Mouse (Mus musculus) gastrocnemius, adult 2 months (tissue): ENCODE data around the gene Efnb1. TPM values are rescaled to one million over a fixed set of nuclear protein-coding genes. Genes with fewer than 3 reads are reported as not detected.
"Not testable (repeated sequence)": the region's sequence is repeated elsewhere in the genome, so short reads cannot be mapped to it uniquely, and the experiment has no call there.

ENCODE experiments used
- DNase-seq: peaks from one replicate; pipeline ENCODE4 v3.0.0; 2022
- H3K27ac ChIP-seq: fragments of 200-600 bp; 2 replicates; pipeline ENCODE4 v1.8.1; 2022; ENCODE audit warnings: mild to moderate bottlenecking
- H3K4me3 ChIP-seq: fragments of 200-600 bp; 2 replicates; pipeline ENCODE4 v1.8.1; 2022; ENCODE audit warnings: mild to moderate bottlenecking, moderate library complexity
- CTCF ChIP-seq: fragments of 200-600 bp; IDR thresholded peaks from 2 replicates; pipeline ENCODE4 v1.8.1; 2022; ENCODE audit warnings: antibody characterized with exemption, mild to moderate bottlenecking, moderate library complexity
- intact Hi-C: fragments of 180-260 bp; cut with DNase I; formaldehyde crosslinking; loops from one replicate; pipeline ENCODE4 v1.15.1; 2025
- long read RNA-seq, 2 experiments: library from polyadenylated mRNA; stranded (forward); transcript quantifications; one replicate each; pipeline ENCODE4 v2.0.0; 2021
- total RNA-seq, 2 experiments: library from RNA; stranded (reverse); gene quantifications; 2 replicates each; pipeline ENCODE4 v1.2.3; 2021

Efnb1 gene
- total RNA-seq = 1 to 10 TPM; 5.8 to 9.8 TPM
- long read RNA-seq, experiment 1, transcript Efnb1-201 (5 exons, 3,258 nt) = major isoform, 7 of 8 reads
- long read RNA-seq, experiment 1, partial matches to known transcripts = 0 of 8 reads
- long read RNA-seq, experiment 1, other reads (novel, unspliced or antisense) = 1 of 8 reads
- long read RNA-seq, experiment 2, transcript Efnb1-201 (5 exons, 3,258 nt) = major isoform, 9 of 10 reads
- long read RNA-seq, experiment 2, partial matches to known transcripts = 0 of 10 reads
- long read RNA-seq, experiment 2, other reads (novel, unspliced or antisense) = 1 of 10 reads

GRCm38 (mm10) chrX:99135523-99136258 lies at the start of gene Efnb1:
Gene Efnb1, plus strand, starts transcription at chrX:99136130.
- H3K4me3 ChIP-seq = peak within 1 kb of the TSS; percentile 84
- no peak for TF ChIP-seq CTCF
- intact Hi-C loops = loop anchor here (1.0 to 10.0 kb wide), 5 partner anchors 62 to 387 kb away; no protein-coding TSS in a partner anchor
- DNase-seq = peak; percentile 92
- H3K27ac ChIP-seq = peak within 1 kb of the TSS; percentile 88

GRCm38 (mm10) chrX:99092704-99093103 lies 43.2 kb upstream of the Efnb1 start:
- H3K4me3 ChIP-seq = no peak overlapping the region
- no peak for TF ChIP-seq CTCF
- DNase-seq = no peak
- H3K27ac ChIP-seq = no peak overlapping the region
- intact Hi-C loops = no loop called here

DNA sequence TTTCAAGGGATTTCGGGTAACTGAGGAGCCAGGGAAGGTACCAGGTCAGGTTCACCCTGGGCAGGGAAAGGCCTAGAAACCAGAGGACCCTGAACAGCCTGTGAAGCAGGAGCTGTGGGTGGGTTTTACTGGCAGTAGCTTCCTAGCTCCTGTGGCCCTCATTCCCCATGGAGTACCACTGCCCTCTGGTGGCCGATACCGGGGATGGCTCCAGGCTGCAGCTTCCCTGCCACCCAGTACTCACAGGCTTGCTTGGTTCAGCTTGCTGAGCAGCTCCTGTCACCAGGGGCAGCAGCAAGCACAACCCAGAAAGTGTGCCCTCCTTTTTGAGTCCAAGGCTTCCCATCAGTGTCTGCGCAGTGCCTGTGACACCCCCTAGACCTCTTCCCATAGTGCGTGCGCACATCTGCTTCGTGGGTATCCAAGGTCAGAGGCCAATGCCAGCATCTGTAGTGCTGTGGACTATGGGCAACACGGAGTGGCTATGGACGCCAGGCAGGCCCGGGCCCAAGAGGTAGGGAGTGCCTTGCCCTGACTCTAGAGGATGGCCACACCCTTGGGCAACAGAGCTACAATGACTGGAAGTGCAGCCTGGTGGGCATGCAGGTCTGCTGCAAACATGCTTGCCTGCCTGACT lies 24.7 kb upstream of the Efnb1 start:
- intact Hi-C loops = loop anchor here (2.0 kb wide), 1 partner anchor 30 kb away; no protein-coding TSS in a partner anchor
- DNase-seq, H3K27ac ChIP-seq, H3K4me3 ChIP-seq: not testable (repeated sequence)

DNA sequence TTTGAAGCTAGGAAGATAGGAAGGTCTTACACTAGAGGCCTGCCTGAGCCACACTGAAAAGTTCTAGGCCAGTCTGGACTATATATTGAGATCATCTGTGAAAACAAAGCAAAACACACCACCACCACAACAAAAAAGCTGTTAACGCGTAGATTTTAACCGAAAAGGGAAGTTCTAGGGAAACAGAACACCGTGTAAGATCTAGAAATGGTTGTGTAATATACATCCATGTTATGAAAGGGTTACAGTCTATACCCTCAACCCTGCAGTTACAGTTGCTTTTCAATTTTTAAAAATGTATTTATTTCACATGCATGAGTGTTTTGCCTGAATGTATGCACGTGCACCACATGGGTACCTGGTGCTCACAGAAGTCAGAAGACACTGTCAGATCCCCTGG lies 16.4 kb upstream of the Efnb1 start:
- Histone ChIP-seq H3K27ac (no peak overlapping the region), H3K4me3 (no peak overlapping the region)
- no peak for DNase-seq
- intact Hi-C loops = no loop called here
- TF ChIP-seq CTCF = no peak

- peak; percentile 88 for TF ChIP-seq CTCF
Measured at GRCm38 (mm10) chrX:99130059-99130458, 5.9 kb upstream of the Efnb1 start.

GRCm38 (mm10) chrX:99132573-99132972 lies 3.4 kb upstream of the Efnb1 start:
- TF ChIP-seq CTCF = no peak
- Histone ChIP-seq H3K27ac (no peak overlapping the region), H3K4me3 (no peak overlapping the region)
- intact Hi-C loops = loop anchor here (5.0 to 10.0 kb wide), 4 partner anchors 182 to 1350 kb away; no protein-coding TSS in a partner anchor
- DNase-seq = no peak

More at GRCm38 (mm10) chrX:99130059-99130458, 5.9 kb upstream of the Efnb1 start:
- H3K4me3 ChIP-seq = no peak overlapping the region
- intact Hi-C loops = loop anchor here (1.0 to 10.0 kb wide), 7 partner anchors 185 to 1352 kb away; no protein-coding TSS in a partner anchor
- H3K27ac ChIP-seq = no peak overlapping the region
- peak; percentile 55 for DNase-seq

DNA sequence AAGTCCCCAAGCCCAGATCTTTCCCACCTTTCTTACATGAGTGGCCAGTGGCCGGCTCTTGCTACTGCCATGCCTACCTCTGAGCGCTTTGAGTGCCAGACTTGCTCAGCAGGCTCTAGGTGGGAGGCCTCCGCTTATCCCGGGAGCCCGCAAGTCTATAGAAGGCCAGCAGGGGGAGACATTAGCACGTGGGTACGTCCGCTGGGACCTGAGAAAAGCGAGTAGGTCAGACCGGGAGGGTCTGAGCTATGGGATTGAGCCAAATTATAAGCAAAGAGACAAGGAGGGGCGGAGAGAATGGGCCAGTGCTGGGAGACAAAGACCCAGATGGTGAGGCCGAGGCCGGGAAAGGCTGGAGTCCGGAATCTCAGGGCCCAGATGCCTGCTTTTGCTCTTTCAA lies 1.0 kb upstream of the Efnb1 start:
- DNase-seq = peak; percentile 80
- intact Hi-C loops = loop anchor here (1.0 to 10.0 kb wide), 8 partner anchors 62 to 1347 kb away; no protein-coding TSS in a partner anchor
- peak; percentile 82 for TF ChIP-seq CTCF

DNA sequence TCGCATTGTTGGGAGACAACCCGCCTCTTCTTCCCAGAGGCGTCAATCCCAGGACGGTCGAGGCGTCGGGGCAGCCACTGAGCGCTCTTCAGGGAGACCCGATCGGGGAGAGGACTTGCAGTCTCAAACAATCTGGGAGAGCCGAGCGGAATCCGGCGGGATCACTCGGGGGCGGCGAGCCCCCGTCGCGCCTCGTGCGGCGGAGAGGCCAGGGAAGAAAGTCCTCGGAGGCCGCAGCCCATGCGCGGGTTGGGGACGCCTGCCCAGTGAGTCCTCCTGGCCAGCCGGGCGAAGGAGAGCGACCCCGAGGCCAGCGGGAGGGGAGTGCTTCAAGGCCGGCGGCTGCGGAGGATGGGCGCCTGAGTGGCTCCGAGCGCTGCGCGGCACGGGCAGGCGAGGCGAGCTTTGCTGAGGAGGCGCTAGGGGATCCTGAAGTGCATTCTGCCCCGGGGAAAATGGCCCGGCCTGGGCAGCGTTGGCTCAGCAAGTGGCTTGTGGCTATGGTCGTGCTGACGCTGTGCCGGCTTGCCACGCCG lies 569 bp downstream of the Efnb1 start:
- peak; percentile 59 for DNase-seq
- H3K27ac ChIP-seq = peak overlapping the region; percentile 88

More for the DNA sequence above, 1.0 kb upstream of the Efnb1 start:
- Histone ChIP-seq H3K27ac (peak overlapping the region; percentile 88), H3K4me3 (peak overlapping the region; percentile 84)

GRCm38 (mm10) chrX:99137143-99137870 lies 1.4 kb downstream of the Efnb1 start:
- peak overlapping the region; percentile 88 for H3K27ac ChIP-seq
- H3K4me3 ChIP-seq = peak overlapping the region; percentile 84
- no peak for TF ChIP-seq CTCF
- intact Hi-C loops = loop anchor here (5.0 to 10.0 kb wide), 4 partner anchors 60 to 177 kb away; no protein-coding TSS in a partner anchor
- no peak for DNase-seq

More for the DNA sequence above, 569 bp downstream of the Efnb1 start:
- TF ChIP-seq CTCF = no peak
- peak overlapping the region; percentile 84 for H3K4me3 ChIP-seq
- intact Hi-C loops = loop anchor here (5.0 to 10.0 kb wide), 4 partner anchors 61 to 178 kb away; no protein-coding TSS in a partner anchor

DNA sequence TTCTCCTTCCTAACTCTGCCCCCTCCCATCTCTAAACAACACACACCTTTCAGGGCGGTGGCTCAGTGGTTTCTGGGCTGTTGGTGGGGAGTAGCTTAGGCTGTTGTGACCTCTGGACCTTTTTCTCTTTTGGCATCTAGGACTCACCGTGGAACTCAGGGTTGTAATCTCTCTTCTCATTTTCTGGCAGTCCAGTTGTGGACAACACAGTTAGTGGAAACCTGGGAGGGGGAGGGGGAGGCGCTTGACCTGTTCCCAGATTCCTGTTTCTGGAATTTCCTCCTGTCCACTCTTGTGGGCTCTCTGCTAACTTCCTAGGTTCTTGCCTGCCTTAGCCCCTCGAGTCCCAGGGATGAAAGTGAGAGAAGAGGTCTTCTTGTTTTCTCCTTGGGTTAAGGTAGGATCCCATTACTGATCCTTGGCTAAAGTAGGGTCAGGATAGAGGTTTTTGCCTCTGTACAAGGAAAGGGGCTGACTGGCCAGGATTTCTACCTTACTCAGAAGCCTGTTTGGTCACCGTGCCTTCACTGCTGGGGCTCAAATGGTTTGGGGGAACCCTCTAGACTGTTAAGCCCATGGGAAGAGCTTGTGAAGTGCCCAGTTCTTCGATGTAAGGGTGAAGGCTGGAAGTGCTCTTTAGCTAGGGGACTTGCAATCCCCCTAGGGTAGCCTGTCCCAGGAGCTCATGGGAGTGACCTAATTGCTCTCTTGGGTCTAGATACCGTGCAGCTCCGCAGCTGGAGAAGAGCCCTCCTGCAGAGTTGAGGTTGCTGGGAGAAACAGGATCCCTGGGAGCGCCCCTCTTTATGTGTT lies 2.2 kb downstream of the Efnb1 start:
- Histone ChIP-seq H3K4me3 (peak overlapping the region; percentile 84), H3K27ac (peak overlapping the region; percentile 88; the same call in 1 of the 2 replicates)
- no peak for TF ChIP-seq CTCF
- DNase-seq = no peak
- intact Hi-C loops = loop anchor here (5.0 to 10.0 kb wide), 4 partner anchors 59 to 177 kb away; no protein-coding TSS in a partner anchor

- H3K27ac ChIP-seq = no peak overlapping the region
- intact Hi-C loops = no loop called here
- H3K4me3 ChIP-seq = peak overlapping the region; percentile 84
- no peak for TF ChIP-seq CTCF
- DNase-seq = no peak
Measured at GRCm38 (mm10) chrX:99141079-99141478, 5.1 kb downstream of the Efnb1 start.
